Mouse (Mus musculus) splenic B cell, adult 2 months (primary cell): ENCODE measurements around the gene Irf6.

Source experiments
- DNase-seq: peaks from one replicate; pipeline ENCODE4 v3.0.0-alpha.2; 2011; ENCODE audit warnings: low read depth, low spot score
- H3K27me3 ChIP-seq: 2 replicates; pipeline ENCODE4 v1.6.1; 2012; ENCODE audit warnings: mild to moderate bottlenecking, low read length, moderate library complexity, mixed read lengths; ENCODE audit not compliant: control insufficient read depth, poor library complexity, insufficient read depth, severe bottlenecking
- H3K36me3 ChIP-seq: 2 replicates; pipeline ENCODE4 v1.6.1; 2012; ENCODE audit warnings: mild to moderate bottlenecking, low read length, moderate library complexity, mixed read lengths; ENCODE audit not compliant: control insufficient read depth, poor library complexity, insufficient read depth, severe bottlenecking

The Irf6 gene

GRCm38 (mm10) chr1:193169856-193170255, 16.9 kb downstream of the Irf6 start:
- no peaks in the 10 kb centered on the region for H3K36me3 ChIP-seq
- peak; percentile 75 for DNase-seq
- no peaks in the 10 kb centered on the region for H3K27me3 ChIP-seq

GRCm38 (mm10) chr1:193172991-193173809, 20.3 kb downstream of the Irf6 start:
- DNase-seq: peak; percentile 100

DNA sequence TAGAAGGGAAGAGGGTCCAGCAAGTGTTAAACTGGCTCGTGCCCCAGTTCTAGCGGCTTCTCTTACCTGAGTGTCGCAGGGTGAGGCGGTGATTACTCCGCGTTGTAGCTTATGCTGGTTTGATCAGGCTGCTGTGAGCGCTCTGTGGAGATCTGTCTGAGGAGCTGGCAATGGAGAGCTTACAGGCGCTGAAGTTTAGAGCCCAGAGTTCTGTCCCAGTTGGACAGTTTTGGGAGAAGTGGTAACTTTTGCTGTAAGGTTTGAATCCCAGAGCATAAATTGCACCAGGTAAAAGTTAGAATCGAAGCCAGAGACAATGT, 20.9 kb downstream of the Irf6 start:
- H3K36me3 ChIP-seq: peaks cover 11% of the 10 kb centered on the region
- no peaks in the 10 kb centered on the region for H3K27me3 ChIP-seq
- no peak for DNase-seq

More at GRCm38 (mm10) chr1:193172991-193173809, 20.3 kb downstream of the Irf6 start:
- Histone ChIP-seq H3K36me3 (peaks cover 10% of the 10 kb centered on the region), H3K27me3 (no peaks in the 10 kb centered on the region)

GRCm38 (mm10) chr1:193174143-193174733, 21.3 kb downstream of the Irf6 start:
- Histone ChIP-seq H3K36me3 (peaks cover 13% of the 10 kb centered on the region), H3K27me3 (no peaks in the 10 kb centered on the region)
- no peak for DNase-seq

GRCm38 (mm10) chr1:193181104-193181503, 28.2 kb downstream of the Irf6 start:
- peak; percentile 65 for DNase-seq
- no peaks in the 10 kb centered on the region for H3K27me3 ChIP-seq
- peaks cover 35% of the 10 kb centered on the region for H3K36me3 ChIP-seq

DNA sequence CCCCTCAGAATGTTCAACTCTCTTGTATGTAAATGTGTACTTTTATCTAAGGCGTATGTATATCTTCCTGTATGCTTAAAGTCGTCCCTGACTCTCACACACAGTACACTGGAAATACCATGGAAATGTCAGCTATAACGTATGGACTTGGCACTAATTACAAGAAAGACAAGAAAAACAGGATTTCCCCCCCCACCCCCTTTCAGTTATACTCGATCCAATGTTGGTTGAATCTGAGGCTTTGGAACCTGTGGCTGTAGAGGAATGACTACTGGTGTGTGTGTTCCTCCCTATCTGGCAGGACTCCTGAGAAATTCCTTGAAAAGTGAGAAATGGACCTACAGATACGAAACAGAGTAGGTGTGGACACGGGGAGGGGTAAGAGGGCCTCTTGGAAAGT, 35.3 kb downstream of the Irf6 start:
- Histone ChIP-seq H3K36me3 (peaks cover 42% of the 10 kb centered on the region), H3K27me3 (no peaks in the 10 kb centered on the region)
- no peak for DNase-seq

- H3K27me3 ChIP-seq: no peaks in the 10 kb centered on the region
- peak; percentile 53 for DNase-seq
These were observed 36.3 kb downstream of the Irf6 start for GRCm38 (mm10) chr1:193189151-193189621.

GRCm38 (mm10) chr1:193189771-193190170, 36.9 kb downstream of the Irf6 start:
- no peak for DNase-seq
- Histone ChIP-seq H3K27me3 (no peaks in the 10 kb centered on the region), H3K36me3 (peaks cover 45% of the 10 kb centered on the region)

More at GRCm38 (mm10) chr1:193189151-193189621, 36.3 kb downstream of the Irf6 start:
- peaks cover 47% of the 10 kb centered on the region for H3K36me3 ChIP-seq

DNA sequence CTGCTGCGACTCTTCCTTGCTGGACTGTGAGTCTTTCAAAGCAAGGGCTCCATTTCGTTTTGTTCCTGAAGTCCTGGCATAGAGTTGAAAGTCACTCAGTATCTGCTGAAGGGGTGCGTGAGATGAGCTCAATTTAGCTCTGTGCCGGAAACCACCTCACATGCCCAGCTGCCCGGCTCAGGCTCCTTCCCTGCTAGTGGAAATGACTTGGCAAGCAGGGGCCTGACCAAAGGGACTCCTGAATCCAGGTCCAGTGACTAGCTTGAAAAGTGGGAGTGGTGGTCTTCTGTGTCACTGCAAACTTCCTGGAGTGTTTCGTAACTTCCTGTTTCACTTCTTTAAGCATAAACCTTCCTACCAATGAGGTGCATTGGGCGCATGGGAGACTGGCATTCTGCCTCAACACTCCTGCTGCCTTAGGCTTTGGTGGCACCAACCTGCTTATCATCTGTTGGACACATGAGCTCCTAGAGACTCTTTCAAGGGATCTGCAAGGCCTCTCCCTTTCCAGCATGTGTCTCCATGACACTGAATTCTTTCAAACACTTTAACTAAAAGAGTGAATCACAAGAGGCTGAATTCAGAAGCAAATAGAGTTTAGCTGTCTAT, 38.9 kb downstream of the Irf6 start:
- peak; percentile 51 for DNase-seq
- Histone ChIP-seq H3K36me3 (peaks cover 50% of the 10 kb centered on the region), H3K27me3 (no peaks in the 10 kb centered on the region)

- H3K27me3 ChIP-seq: no peaks in the 10 kb centered on the region
- no peak for DNase-seq
- H3K36me3 ChIP-seq: peaks cover 58% of the 10 kb centered on the region
These were observed 41.7 kb downstream of the Irf6 start for GRCm38 (mm10) chr1:193194416-193195140.

GRCm38 (mm10) chr1:193195169-193195810, 42.4 kb downstream of the Irf6 start:
- Histone ChIP-seq H3K36me3 (peaks cover 59% of the 10 kb centered on the region), H3K27me3 (no peaks in the 10 kb centered on the region)
- DNase-seq: no peak

DNA sequence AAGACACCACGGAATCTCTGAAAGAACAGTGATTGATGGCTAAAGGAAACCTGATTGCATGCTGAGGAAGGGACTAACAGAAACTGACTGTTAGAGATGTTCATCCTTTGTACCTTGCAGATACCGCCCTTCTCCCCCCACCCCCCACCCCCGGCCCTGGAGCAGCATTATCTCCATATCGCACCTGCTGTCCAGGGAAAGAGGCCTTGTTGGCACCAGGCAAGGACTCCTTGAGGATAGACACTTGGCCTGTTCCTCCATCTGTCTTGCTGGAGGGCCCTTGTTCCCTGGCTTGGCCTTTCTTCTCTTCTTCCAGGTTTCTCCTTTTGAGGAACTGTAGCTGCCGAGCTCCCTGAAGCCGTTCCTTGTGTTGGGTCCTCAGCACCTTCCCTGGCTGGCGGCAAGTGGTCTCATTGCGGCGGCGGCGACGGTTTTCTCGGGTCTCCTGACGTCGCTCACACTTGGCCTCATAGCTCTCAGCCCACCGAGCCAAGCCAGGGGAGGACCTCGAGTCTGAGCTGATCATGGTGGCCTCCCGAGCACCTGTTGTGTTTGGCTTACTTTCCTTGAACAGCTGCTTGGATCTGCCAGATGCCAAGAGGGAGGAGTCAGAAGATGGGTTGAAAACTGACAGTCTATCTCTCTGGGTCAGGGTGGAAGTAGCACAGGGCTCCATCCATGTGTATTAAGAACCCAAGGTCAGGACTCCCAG, 44.7 kb downstream of the Irf6 start:
- DNase-seq: no peak
- no peaks in the 10 kb centered on the region for H3K27me3 ChIP-seq
- peaks cover 50% of the 10 kb centered on the region for H3K36me3 ChIP-seq

DNA sequence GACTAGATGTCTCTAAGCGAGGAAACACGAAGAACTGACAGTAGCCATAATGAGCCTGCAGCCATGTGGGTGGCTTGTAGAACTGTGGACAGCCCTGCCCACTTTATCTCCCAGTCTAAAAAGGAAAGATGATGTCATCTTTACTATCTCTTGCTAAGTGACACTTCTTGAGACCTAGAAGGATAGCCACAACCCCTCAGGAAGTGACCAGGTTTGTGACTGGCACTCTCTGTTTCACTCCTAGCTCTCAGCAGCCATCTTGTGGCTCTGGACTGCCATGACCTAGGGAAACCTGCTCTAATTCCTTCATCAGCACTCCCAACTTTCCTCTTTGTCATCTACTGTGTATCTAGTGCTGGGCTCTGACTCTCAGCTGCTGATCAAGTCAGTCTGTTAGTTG, 45.4 kb downstream of the Irf6 start:
- DNase-seq: peak; percentile 46
- H3K36me3 ChIP-seq: peaks cover 45% of the 10 kb centered on the region
- no peaks in the 10 kb centered on the region for H3K27me3 ChIP-seq
